In genomic region chr1:185587671-185588347, GRCm38 (mm10) we compare ENCODE assay signal across 13 mouse cellular contexts.
DNase-seq lines count a peak whose midpoint lies in the region; ATAC-seq and TF ChIP-seq lines count a peak whose summit lies in the region.
"Had no signal": no experiment of that assay in that cellular context is flagged by ENCODE, and none has a peak within 500 bp of the region (broad histone marks: within the 10 kb centered on the region; RNA-seq: fewer than 3 reads in every experiment).

No protein-coding gene starts in this region.

- H3K4me2 ChIP-seq in kidney, embryonic 14.5 days (replicated peaks; ENCODE audit: low read depth, low read length) = no peak overlapping the region
- H3K4me2 ChIP-seq: heart, embryonic 15.5 days; liver, embryonic 15.5 days had no signal

- H3K4me1 ChIP-seq in kidney, adult 2 months (ENCODE audit: control insufficient read depth, insufficient read depth, low read length) = no peaks in the 10 kb centered on the region
- no peaks in the 10 kb centered on the region for H3K4me1 ChIP-seq in kidney, embryonic 14.5 days (ENCODE audit: control insufficient read depth, insufficient read depth, low read length)
- H3K4me1 ChIP-seq: heart, embryonic 15.5 days; liver, embryonic 15.5 days had no signal

- H3K36me3 ChIP-seq in kidney, adult 2 months (ENCODE audit: control insufficient read depth, insufficient read depth, low read length) = no peaks in the 10 kb centered on the region
- H3K36me3 ChIP-seq in kidney, embryonic 14.5 days (ENCODE audit: control insufficient read depth, insufficient read depth, low read length) = no peaks in the 10 kb centered on the region
- H3K36me3 ChIP-seq: heart, embryonic 15.5 days; liver, embryonic 15.5 days had no signal

- peak; percentile 4 for DNase-seq in kidney, adult 2 months
- DNase-seq in adrenal gland, postnatal 36 days = peak; percentile 9 to 26
- DNase-seq in kidney, postnatal 10 days = peak; percentile 43
- peak; percentile 76 for DNase-seq in lung, postnatal 36 days
- DNase-seq in cerebellum, adult 18-20 months = no peak
- no peak for DNase-seq in embryo, embryonic 10 days (ENCODE audit: low spot score)
- no peak for DNase-seq in right cerebral cortex, postnatal 25 days

- no peak overlapping the region for H3K4me3 ChIP-seq in kidney, adult 2 months (ENCODE audit: insufficient read depth, low read depth, low read length)
- no peak overlapping the region for H3K4me3 ChIP-seq in kidney, embryonic 14.5 days (ENCODE audit: low read length)
- H3K4me3 ChIP-seq: heart, embryonic 15.5 days; left cerebral cortex, adult 2 months; liver, embryonic 15.5 days had no signal

- no peak for ATAC-seq in kidney, embryonic 14.5 days (ENCODE audit: low FRiP score, low TSS enrichment)
- ATAC-seq: inflammation-experienced regulatory T-cells, adult 6 months; Patski had no signal

- TF ChIP-seq CTCF in kidney, adult 2 months (conservative IDR thresholded peaks at IDR 0.05; ENCODE audit: insufficient read depth, insufficient read length, low read depth, low read length) = no peak

- H3K27me3 ChIP-seq in kidney, adult 2 months (replicated peaks; ENCODE audit: control insufficient read depth, insufficient read depth, low read length) = no peaks in the 10 kb centered on the region
- H3K27me3 ChIP-seq in kidney, embryonic 14.5 days (ENCODE audit: control insufficient read depth, insufficient read depth, low read length) = no peaks in the 10 kb centered on the region
- H3K27me3 ChIP-seq: heart, embryonic 15.5 days; liver, embryonic 15.5 days; Patski had no signal

- 60% methylated on average over 13 of the region's 13 CpGs for WGBS in kidney, adult 2 months
- WGBS in kidney, embryonic 14.5 days = 65% methylated on average over 13 of the region's 13 CpGs

- no peak for TF ChIP-seq POLR2A in kidney, adult 2 months (IDR thresholded peaks at IDR 0.05; ENCODE audit: low read depth, low read length)

- no peak overlapping the region for H3K9ac ChIP-seq in kidney, embryonic 14.5 days (ENCODE audit: low read depth, low read length)
- H3K9ac ChIP-seq: heart, embryonic 15.5 days; liver, embryonic 15.5 days had no signal

- no peaks in the 10 kb centered on the region for H3K9me3 ChIP-seq in kidney, embryonic 14.5 days (ENCODE audit: control insufficient read depth, low read length)
- H3K9me3 ChIP-seq: heart, embryonic 15.5 days; liver, embryonic 15.5 days had no signal

- H3K27ac ChIP-seq in kidney, adult 2 months (ENCODE audit: insufficient read depth, low read depth, low read length) = no peak overlapping the region
- no peak overlapping the region for H3K27ac ChIP-seq in kidney, embryonic 14.5 days (ENCODE audit: low read depth, low read length)
- H3K27ac ChIP-seq: heart, embryonic 15.5 days; left cerebral cortex, adult 2 months; liver, embryonic 15.5 days had no signal

Comparison
In these comparisons a context has a peak if more than half of its experiments do, and no peak if none do; other contexts are left out.
1. DNase-seq: peak in kidney, adult 2 months (single experiment), adrenal gland, postnatal 36 days (2 of 2), kidney, postnatal 10 days (single experiment) and lung, postnatal 36 days (single experiment); none in cerebellum, adult 18-20 months (0 of 2), embryo, embryonic 10 days (single experiment) and right cerebral cortex, postnatal 25 days (single experiment).